Mouse (Mus musculus) c-Kit-positive CD71-positive TER-119-negative erythroid progenitor cells, embryonic 14.5 days (primary cell): ENCODE results near the gene Ets2.
"Not testable (repeated sequence)": the region's sequence is repeated elsewhere in the genome, so short reads cannot be mapped to it uniquely, and the experiment has no call there.

Experiments
- DNase-seq: peaks from one replicate; pipeline ENCODE4 v3.0.0-alpha.2; 2013; ENCODE audit warnings: low read depth

Gene Ets2

DNA sequence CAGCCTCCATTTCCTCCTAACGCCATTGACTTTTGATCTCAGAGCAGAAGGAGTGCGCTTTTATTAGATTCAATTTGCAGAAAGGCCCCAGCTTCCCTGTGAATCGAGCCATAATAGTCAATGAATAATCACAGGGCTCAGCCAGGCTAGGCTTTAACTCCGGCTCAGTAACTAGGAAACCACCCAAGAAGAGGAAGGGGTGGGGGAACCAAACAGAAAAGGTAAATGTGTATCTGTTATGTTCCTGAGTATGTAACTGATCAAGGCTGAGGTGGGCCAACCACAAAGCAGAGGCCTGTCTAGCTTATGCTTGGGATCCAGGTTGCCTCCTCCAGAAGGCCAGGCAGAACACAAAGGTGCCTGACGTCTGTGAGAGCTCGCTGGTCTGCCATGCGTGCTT is 1.7 kb upstream of the Ets2 start:
- DNase-seq: no peak

GRCm38 (mm10) chr16:95702562-95703545 is 979 bp downstream of the Ets2 start:
- peak; percentile 5 for DNase-seq

DNA sequence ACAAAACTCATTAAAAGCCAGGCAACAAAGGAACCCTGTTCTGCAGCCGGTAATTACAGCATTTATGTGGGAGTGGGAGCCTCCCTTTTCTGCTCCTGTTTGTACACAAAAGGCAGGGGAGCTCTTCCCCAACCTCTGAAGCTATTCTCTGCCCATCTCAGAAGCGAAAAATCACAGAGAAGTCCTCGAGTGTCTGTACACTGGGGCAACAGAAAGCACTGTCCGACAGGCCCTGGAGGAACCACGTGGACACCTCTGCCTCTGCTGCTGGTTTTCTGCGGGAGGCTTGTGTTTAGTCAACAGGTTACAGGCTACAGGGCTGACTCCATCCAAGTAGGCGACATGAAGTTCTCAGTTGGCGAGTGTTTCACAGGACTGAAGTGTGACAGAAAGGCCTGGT is 2.1 kb downstream of the Ets2 start:
- DNase-seq: no peak

DNA sequence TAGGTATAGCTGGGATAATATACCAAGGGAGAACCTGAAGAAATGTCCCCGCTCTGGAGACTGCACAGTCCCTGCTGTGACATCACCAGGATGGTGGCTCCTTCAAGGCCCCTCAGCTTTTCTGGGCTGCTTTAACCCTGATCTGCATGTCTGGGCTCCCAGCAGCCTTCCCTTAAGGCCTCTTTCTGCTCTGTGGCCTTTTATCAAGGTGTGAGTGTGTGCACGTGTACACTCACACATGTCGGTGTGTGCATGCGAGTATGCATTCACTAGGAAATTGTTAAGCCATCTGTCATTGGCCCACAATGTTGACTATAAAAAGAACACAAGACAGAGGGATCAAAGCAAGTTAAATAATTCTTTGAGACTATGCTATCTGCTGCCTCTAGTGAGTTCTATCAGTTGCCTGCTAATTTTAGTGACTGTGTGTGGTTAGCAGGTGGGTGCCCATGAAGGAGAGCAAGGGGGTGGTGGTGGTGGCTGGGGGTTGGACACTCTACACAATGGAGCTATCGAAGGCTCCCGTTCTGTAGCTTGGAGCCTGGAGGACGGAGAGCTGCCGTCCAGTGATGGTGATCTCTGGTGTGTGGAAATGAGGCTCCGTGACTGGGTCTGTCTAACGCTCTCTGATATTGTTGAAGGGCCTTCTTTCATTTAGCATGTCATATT is 2.9 kb downstream of the Ets2 start:
- DNase-seq: no peak

DNA sequence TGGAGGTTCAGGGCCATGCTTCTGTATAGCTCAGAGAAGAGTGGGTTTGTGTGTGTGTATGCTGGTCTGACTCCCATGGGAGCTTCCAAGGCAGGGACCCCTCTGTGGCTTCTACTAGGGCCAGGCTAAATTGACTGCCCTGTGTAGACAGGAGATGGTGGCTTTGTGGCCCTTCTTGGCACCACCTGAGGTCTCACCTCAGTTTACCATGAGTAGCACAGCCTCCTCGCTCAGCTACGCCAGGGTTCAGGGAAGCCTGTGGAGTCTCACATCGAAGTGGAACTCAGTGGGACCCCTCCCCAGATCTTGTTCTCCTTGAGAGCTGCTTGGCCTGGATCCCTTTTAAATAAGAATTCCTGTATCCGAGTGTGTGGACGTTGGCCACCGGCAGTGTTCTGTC is 3.9 kb downstream of the Ets2 start:
- DNase-seq: no peak

DNA sequence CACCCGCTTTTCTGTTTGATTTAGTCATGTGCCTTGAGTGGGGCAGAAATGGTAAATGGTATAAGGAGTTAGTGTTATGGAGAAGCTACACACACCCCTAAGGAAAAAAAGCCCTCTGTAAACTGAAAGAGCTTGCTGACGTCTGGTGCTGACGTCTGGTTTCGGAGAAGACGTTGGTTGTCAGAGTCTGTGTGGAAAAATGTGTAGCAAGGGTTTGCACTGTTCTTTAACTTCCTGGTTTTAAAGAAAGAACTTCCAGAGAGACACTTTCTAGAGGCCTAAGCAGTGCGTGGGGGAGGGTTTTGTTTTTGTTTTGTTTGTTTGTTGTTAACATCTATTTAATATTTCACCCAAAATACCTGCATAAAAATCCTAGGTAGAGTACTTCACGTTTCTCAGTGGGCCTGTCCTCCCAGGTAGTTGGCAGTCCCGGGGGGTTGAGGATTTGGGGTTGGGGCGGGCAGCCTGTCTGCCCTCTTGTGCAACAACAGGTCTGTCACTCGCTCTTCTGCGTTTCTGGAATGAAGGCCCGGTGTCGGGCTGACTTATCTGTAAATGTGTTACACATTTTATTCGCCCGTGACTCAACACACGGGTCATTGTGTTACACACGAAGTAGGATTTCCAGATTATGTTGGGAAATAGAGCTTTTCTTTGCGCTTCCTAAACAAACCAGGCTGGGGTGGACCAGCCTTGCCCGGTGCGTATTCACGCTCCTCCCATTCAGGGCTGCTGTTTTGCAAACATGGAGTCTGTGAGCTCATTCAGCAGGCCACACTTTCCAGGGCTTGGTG is 6.5 kb downstream of the Ets2 start:
- no peak for DNase-seq

DNA sequence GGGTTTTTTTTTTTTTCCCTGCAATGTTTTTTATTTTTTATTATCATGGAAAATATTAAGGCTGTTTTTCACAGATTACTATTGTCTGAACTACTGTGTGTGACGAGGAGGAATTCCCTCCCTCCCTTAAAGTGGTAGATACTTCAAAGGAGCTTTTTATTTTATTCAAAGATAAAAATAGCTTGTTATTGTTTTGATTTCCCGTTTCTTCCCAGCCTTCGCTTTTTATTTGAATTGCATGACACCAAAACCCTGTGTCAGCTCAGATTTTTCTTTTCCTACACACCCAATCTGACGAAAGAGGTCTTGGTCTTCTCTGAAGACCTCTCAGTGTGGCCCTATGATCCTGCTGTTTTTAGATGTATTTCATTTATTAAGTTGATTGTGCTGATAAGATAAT is 7.3 kb downstream of the Ets2 start:
- no peak for DNase-seq

- no peak for DNase-seq
These were observed 8.3 kb downstream of the Ets2 start for GRCm38 (mm10) chr16:95710129-95710528.

DNA sequence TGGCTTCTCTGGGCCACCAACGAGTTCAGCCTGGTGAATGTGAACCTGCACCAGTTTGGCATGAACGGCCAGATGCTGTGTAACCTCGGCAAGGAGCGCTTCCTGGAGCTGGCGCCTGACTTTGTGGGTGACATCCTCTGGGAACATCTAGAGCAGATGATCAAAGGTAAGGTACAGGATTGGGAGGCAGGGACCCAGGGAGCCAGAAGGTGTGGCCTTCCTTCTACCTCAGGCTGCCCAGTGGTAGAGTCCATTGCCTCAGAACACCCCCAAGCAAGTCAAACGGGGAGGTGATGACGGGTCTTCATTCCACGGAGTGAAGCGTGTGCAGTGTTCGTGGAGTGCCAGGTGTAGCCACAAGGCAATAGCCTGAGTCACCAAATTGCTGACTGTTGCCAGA is 10.2 kb downstream of the Ets2 start:
- DNase-seq: no peak

- DNase-seq: not testable (repeated sequence)
These were observed 11.2 kb downstream of the Ets2 start for GRCm38 (mm10) chr16:95713077-95713476.

GRCm38 (mm10) chr16:95715026-95715425 is 13.2 kb downstream of the Ets2 start:
- no peak for DNase-seq

DNA sequence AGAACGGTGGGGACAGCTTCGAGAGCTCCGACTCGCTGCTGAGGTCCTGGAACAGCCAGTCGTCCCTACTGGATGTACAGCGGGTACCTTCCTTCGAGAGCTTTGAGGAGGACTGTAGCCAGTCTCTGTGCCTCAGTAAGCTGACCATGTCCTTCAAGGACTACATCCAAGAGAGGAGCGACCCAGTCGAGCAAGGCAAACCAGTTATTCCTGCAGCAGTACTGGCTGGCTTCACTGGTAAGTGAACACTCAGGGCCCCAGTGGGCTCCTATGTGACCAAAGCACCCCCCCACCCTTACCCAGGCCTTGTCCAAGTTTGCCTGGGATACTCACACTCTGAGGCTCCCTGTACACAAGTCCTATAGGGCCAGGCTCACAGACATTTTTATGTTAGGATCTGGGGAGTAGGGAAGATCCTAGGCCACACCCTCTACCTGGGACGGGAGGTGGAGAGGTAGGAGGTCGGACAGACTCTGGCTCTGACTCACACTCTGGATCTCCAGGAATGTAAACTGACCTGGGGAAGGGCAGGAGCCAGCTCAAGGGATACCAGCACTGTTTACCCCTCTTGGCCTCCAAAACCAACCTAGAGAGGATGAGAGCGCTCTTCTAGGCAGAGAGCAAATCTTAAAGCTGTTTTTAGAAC is 14.3 kb downstream of the Ets2 start:
- no peak for DNase-seq

DNA sequence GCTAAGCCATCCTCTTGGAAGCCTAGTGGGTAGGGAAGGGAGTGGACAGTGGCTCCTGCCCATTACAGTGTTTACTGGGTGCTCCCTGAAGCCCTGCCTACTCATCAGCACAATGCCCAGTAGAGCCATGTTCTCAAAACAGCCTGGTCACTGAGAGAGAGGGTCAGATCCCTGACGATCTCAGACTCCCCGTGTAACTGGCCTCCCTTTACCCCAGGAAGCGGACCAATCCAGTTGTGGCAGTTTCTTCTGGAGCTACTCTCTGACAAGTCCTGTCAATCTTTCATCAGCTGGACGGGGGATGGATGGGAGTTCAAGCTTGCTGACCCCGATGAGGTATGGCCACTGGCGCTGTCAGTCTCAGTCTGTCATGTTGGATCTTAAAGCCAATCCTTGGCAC is 15.8 kb downstream of the Ets2 start:
- DNase-seq: no peak

DNA sequence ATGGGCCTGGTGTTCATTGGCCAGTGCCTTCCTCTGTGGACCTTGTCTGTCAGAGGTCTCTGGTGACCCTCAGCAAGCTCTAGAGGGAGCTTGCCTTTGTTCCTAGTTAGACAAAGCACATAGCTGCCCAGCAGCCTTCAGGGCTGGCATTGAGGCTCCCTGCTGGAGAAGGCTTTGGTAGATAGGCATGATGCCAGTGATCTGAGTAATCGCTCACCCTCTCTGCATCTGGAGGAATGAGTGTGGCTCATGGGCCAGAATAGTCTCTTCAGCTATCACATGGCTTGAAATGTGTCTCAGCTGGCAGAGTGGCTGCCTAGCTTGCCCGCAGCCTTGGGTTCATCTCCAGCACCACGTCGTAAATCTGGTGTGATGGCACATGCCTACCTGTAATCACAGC is 16.2 kb downstream of the Ets2 start:
- DNase-seq: no peak

- no peak for DNase-seq
These were observed 18.7 kb downstream of the Ets2 start for GRCm38 (mm10) chr16:95720532-95720931.

DNA sequence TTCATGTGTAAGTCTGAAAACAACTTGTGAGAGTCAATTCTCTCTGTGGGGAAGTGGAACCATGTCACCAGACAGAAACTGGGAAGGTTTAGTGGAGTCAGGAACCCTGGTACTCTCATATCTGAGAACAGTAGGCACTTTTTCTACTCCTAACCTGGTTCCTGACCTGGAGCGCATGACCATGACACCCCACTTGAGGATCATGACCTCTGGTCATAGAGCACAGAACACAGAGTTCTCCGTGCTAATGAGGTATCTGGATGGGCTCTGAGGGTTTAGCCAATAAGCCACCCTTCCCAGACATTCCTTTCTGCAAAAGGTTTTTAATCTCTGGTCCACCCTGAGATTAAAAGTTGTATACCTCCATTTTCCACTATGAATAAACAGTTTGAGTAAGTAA is 22.4 kb downstream of the Ets2 start:
- no peak for DNase-seq

DNA sequence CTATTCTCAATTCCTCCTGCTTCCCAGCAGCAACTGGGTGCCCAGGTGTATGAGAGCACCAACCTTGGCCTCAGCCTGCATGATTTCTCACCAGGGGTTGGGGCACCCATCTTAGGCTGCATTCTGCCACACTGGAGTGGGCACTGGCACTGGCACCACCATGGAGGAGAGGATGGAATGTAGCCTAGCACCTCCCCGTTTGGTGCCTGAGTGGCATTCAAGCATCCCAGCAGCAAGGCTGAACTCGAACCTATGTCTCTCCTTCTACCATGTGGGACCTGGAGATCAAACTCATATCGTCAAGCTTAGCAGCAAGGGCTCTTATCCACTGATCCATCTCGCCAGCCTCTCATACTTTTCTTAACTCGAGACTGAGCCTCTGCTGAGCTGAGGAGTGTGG is 22.9 kb downstream of the Ets2 start:
- no peak for DNase-seq

DNA sequence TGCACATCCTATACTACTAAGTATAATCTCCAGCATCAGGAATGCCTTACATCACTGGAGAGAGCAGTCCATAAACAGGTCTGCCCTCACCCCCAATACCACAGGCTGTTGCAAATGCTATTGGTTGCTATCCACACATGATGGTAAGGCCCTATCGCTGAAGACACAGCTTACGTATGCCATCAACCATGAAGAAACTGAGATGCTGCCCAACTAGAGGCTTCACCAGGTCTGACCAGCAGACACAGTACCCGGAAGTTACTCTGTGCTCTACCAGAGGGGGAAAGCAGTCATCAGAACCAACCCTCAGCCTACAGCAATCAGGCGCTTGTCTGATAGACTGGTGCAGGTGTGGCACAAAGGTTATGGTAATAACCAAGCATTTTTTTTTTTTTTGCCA is 24.9 kb downstream of the Ets2 start:
- DNase-seq: no peak

DNA sequence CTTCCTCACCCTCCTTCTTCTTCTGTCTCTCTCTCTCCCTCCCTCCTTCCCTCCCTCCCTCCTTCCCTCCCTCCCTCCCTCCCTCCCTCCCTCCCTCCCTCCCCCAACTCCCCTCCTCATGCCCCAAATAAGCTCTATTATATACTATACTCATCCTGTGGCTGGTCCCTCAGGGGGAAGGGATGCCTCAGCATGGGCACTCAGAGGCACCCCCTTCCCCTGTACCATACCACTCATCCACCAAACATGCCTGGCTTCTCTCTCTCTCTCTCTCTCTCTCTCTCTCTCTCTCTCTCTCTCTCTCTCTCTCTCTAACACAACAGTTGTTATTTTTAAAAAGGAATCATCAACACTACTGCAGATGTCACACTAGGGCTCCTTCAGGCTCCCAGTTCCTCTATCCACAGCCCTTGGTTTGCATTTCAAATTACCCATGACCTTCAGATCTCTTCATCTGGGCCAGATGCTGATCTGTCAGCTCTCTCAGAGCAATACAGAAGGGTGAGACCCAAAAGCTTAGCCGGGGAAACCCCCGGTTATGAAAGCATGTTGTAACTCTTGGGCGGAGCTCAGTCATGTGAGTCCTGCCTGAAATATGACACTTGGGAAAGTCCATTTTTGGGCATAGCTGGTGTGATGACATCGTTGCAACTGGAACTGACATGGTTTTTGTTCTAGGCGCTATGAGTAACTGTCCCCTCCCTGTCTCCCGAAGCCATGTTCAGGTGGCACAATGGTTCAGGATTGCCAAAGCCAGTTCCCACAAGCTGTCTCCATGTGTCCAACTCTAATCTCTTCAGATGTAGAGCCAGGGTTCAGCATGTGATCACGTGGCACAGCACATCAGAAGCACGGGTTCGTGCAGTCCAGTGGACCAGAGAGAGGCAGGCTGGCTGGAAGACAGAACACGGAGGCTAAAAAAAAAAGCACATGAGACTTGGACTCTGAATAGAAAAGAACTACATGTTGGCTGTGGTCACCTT is 26.9 kb downstream of the Ets2 start:
- DNase-seq: peak; percentile 28

- DNase-seq: no peak
These were observed 27.9 kb downstream of the Ets2 start for GRCm38 (mm10) chr16:95729775-95730174.

GRCm38 (mm10) chr16:95734785-95735184 is 32.9 kb downstream of the Ets2 start:
- DNase-seq: no peak
